Mouse (Mus musculus): ENCODE results near the gene Creld2. TPM values are rescaled to one million over a fixed set of nuclear protein-coding genes. Genes with fewer than 3 reads are reported as not detected.
A peak's percentile ranks its signal among the peaks of the same experiment; 100 is the strongest.

Gene Creld2
- polyA plus RNA-seq, 1 experiment from 2014 or later = 97.9 TPM

GRCm38 (mm10) chr15:88870418-88871185 is 51.2 kb downstream of the Creld2 start:
- Histone ChIP-seq H3K27ac (ENCODE audit: low read depth) (no peak overlapping the region), H3K27me3 (ENCODE audit: insufficient read depth, low read length) (no peaks in the 10 kb centered on the region), H3K4me1 (ENCODE audit: insufficient read depth) (peaks cover 13% of the 10 kb centered on the region), H3K4me2 (no peak overlapping the region), H3K9ac (no peak overlapping the region), H3K4me3 (ENCODE audit: low read depth, low read length) (no peak overlapping the region), H3K9me3 (ENCODE audit: low read depth, low read length) (no peaks in the 10 kb centered on the region), H3K36me3 (ENCODE audit: insufficient read depth) (peaks cover 16% of the 10 kb centered on the region)
- ATAC-seq (ENCODE audit: insufficient read depth) = no peak
- TF ChIP-seq CTCF (IDR thresholded peaks at IDR 0.05; ENCODE audit: low read depth) = no peak
- WGBS = 63% methylated on average over 5 of the region's 5 CpGs
- DNase-seq = no peak

- Histone ChIP-seq H3K4me2 (no peak overlapping the region), H3K36me3 (ENCODE audit: insufficient read depth) (no peaks in the 10 kb centered on the region), H3K4me1 (ENCODE audit: insufficient read depth) (no peaks in the 10 kb centered on the region), H3K4me3 (ENCODE audit: low read depth, low read length) (no peak overlapping the region), H3K9me3 (ENCODE audit: low read depth, low read length) (no peaks in the 10 kb centered on the region), H3K9ac (no peak overlapping the region), H3K27me3 (ENCODE audit: insufficient read depth, low read length) (no peaks in the 10 kb centered on the region), H3K27ac (ENCODE audit: low read depth) (no peak overlapping the region)
- 84% methylated on average over 3 of the region's 3 CpGs for WGBS
- ATAC-seq (ENCODE audit: insufficient read depth) (no peak), DNase-seq (no peak)
- no peak for TF ChIP-seq CTCF (IDR thresholded peaks at IDR 0.05; ENCODE audit: low read depth)
Measured at GRCm38 (mm10) chr15:88874061-88874460, 54.6 kb downstream of the Creld2 start.

GRCm38 (mm10) chr15:88874477-88874876 is 55.0 kb downstream of the Creld2 start:
- DNase-seq (no peak), ATAC-seq (ENCODE audit: insufficient read depth) (no peak)
- Histone ChIP-seq H3K27me3 (ENCODE audit: insufficient read depth, low read length) (no peaks in the 10 kb centered on the region), H3K4me2 (no peak overlapping the region), H3K9ac (no peak overlapping the region), H3K4me1 (ENCODE audit: insufficient read depth) (no peaks in the 10 kb centered on the region), H3K4me3 (ENCODE audit: low read depth, low read length) (no peak overlapping the region), H3K36me3 (ENCODE audit: insufficient read depth) (no peaks in the 10 kb centered on the region), H3K9me3 (ENCODE audit: low read depth, low read length) (no peaks in the 10 kb centered on the region), H3K27ac (ENCODE audit: low read depth) (no peak overlapping the region)
- no peak for TF ChIP-seq CTCF (IDR thresholded peaks at IDR 0.05; ENCODE audit: low read depth)
- WGBS = 81% methylated on average over 6 of the region's 6 CpGs

- Histone ChIP-seq H3K27ac (ENCODE audit: low read depth) (no peak overlapping the region), H3K4me1 (ENCODE audit: insufficient read depth) (no peaks in the 10 kb centered on the region), H3K27me3 (ENCODE audit: insufficient read depth, low read length) (no peaks in the 10 kb centered on the region), H3K36me3 (ENCODE audit: insufficient read depth) (no peaks in the 10 kb centered on the region), H3K9me3 (ENCODE audit: low read depth, low read length) (no peaks in the 10 kb centered on the region), H3K4me2 (no peak overlapping the region), H3K9ac (no peak overlapping the region), H3K4me3 (ENCODE audit: low read depth, low read length) (no peak overlapping the region)
- 45% methylated on average over 10 of the region's 10 CpGs for WGBS
- ATAC-seq (ENCODE audit: insufficient read depth) (peak; percentile 45; the same call in 1 of the 2 replicates), DNase-seq (no peak)
- no peak for TF ChIP-seq CTCF (IDR thresholded peaks at IDR 0.05; ENCODE audit: low read depth)
Measured at GRCm38 (mm10) chr15:88875625-88876081, 56.2 kb downstream of the Creld2 start.

Other genes starting within 250 kb of the Creld2 start
- gene Zdhhc25, start 219.3 kb upstream of the Creld2 start, polyA plus RNA-seq (2014; fragmentation: Nextera tagmentation; extraction: Ambion mirVana) = not detected in 2 replicates
- 23.1 and 27.0 TPM in 2 replicates for gene Brd1, start 85.4 kb upstream of the Creld2 start, polyA plus RNA-seq (2014; fragmentation: Nextera tagmentation; extraction: Ambion mirVana)
- gene Zbed4, start 68.0 kb upstream of the Creld2 start, polyA plus RNA-seq (2014; fragmentation: Nextera tagmentation; extraction: Ambion mirVana) = 23.1 and 23.2 TPM in 2 replicates
- gene Alg12, start 328 bp upstream of the Creld2 start, polyA plus RNA-seq (2014; fragmentation: Nextera tagmentation; extraction: Ambion mirVana) = 13.3 and 15.0 TPM in 2 replicates
- 48.6 TPM in 2 replicates for gene Pim3, start 42.5 kb downstream of the Creld2 start, polyA plus RNA-seq (2014; fragmentation: Nextera tagmentation; extraction: Ambion mirVana)
- not detected in 2 replicates for gene Ttll8, start 134.8 kb downstream of the Creld2 start, polyA plus RNA-seq (2014; fragmentation: Nextera tagmentation; extraction: Ambion mirVana)
- gene Mlc1, start 159.4 kb downstream of the Creld2 start, polyA plus RNA-seq (2014; fragmentation: Nextera tagmentation; extraction: Ambion mirVana) = not detected in 2 replicates
- 0.89 TPM in 1 of 2 replicates, not detected in the other for gene Mov10l1, start 163.3 kb downstream of the Creld2 start, polyA plus RNA-seq (2014; fragmentation: Nextera tagmentation; extraction: Ambion mirVana)
- 0.22 and 0.34 TPM in 2 replicates for gene Panx2, start 240.1 kb downstream of the Creld2 start, polyA plus RNA-seq (2014; fragmentation: Nextera tagmentation; extraction: Ambion mirVana)